Mouse (Mus musculus): ENCODE measurements around the gene Osgep.
"Not testable (repeated sequence)": the region's sequence is repeated elsewhere in the genome, so short reads cannot be mapped to it uniquely, and the experiment has no call there.

Osgep gene

GRCm38 (mm10) chr14:50924281-50925064 is at the start of gene Osgep, which contains the start of gene Apex1:
Gene Osgep, minus strand, starts transcription at chr14:50924893.
Gene Apex1, plus strand, starts transcription at chr14:50924968.
- peak; percentile 97 for DNase-seq (ENCODE audit: extremely low spot score)

- no peak for DNase-seq (ENCODE audit: extremely low spot score)
Measured at GRCm38 (mm10) chr14:50973700-50974099, 49.0 kb upstream of the Osgep start.

- not testable (repeated sequence) for DNase-seq (ENCODE audit: extremely low spot score)
Measured at GRCm38 (mm10) chr14:50973054-50973453, 48.4 kb upstream of the Osgep start.

GRCm38 (mm10) chr14:50970822-50971221 is 46.1 kb upstream of the Osgep start:
- no peak for DNase-seq (ENCODE audit: extremely low spot score)

GRCm38 (mm10) chr14:50969558-50970544 is 45.2 kb upstream of the Osgep start:
- DNase-seq (ENCODE audit: extremely low spot score), result no peak

- DNase-seq (ENCODE audit: extremely low spot score), result no peak
Measured at GRCm38 (mm10) chr14:50969041-50969440, 44.3 kb upstream of the Osgep start.

GRCm38 (mm10) chr14:50968216-50968980 is 43.7 kb upstream of the Osgep start:
- no peak for DNase-seq (ENCODE audit: extremely low spot score)

- not testable (repeated sequence) for DNase-seq (ENCODE audit: extremely low spot score)
Measured at GRCm38 (mm10) chr14:50958289-50958995, 33.7 kb upstream of the Osgep start.

- DNase-seq (ENCODE audit: extremely low spot score), result not testable (repeated sequence)
Measured at GRCm38 (mm10) chr14:50957146-50957545, 32.5 kb upstream of the Osgep start.

GRCm38 (mm10) chr14:50956724-50957123 is 32.0 kb upstream of the Osgep start:
- DNase-seq (ENCODE audit: extremely low spot score), result not testable (repeated sequence)

- DNase-seq (ENCODE audit: extremely low spot score), result not testable (repeated sequence)
Measured at GRCm38 (mm10) chr14:50955942-50956508, 31.3 kb upstream of the Osgep start, which contains the start of gene Pnp2. Gene Pnp2, plus strand, starts transcription at chr14:50955992.

GRCm38 (mm10) chr14:50955487-50955886 is 30.8 kb upstream of the Osgep start:
- DNase-seq (ENCODE audit: extremely low spot score), result no peak

GRCm38 (mm10) chr14:50945526-50945925 is 20.8 kb upstream of the Osgep start:
- DNase-seq (ENCODE audit: extremely low spot score), result not testable (repeated sequence)

GRCm38 (mm10) chr14:50945081-50945480 is 20.4 kb upstream of the Osgep start:
- not testable (repeated sequence) for DNase-seq (ENCODE audit: extremely low spot score)

- not testable (repeated sequence) for DNase-seq (ENCODE audit: extremely low spot score)
Measured at GRCm38 (mm10) chr14:50944668-50945033, 20.0 kb upstream of the Osgep start.

GRCm38 (mm10) chr14:50943932-50944667 is 19.4 kb upstream of the Osgep start, which contains the start of gene Gm49342:
Gene Gm49342, plus strand, starts transcription at chr14:50944517.
- peak; percentile 94 for DNase-seq (ENCODE audit: extremely low spot score)

- DNase-seq (ENCODE audit: extremely low spot score), result no peak
Measured at GRCm38 (mm10) chr14:50938940-50939339, 14.2 kb upstream of the Osgep start.

- DNase-seq (ENCODE audit: extremely low spot score), result no peak
Measured at GRCm38 (mm10) chr14:50938119-50938908, 13.6 kb upstream of the Osgep start.

- no peak for DNase-seq (ENCODE audit: extremely low spot score)
Measured at GRCm38 (mm10) chr14:50936649-50937048, 12.0 kb upstream of the Osgep start.

All from embryo, embryonic 9.5 days (tissue).